Mouse (Mus musculus) heart, postnatal 0 days (tissue): ENCODE measurements at regions not wholly inside any gene's neighbourhood (a gene's known extent, or its start where the extent isn't known, plus 50 kb on each side); places are given as distances from the start of the nearest gene placed in this dataset.

Experiments
- ATAC-seq: fragments of 200-750 bp; cut with Nextera tagmentation; 2 replicates; pipeline ENCODE4 v1.8.0; 2017; ENCODE audit warnings: low read depth, moderate number of reproducible peaks, moderate library complexity; ENCODE audit not compliant: insufficient read depth
- DNase-seq: peaks from one replicate; pipeline ENCODE4 v3.0.0-alpha.2; 2016; ENCODE audit warnings: low spot score
- H3K27ac ChIP-seq: fragments of 300-500 bp; sonication (generic); 2 replicates; pipeline ENCODE4 v1.5.1; 2014; ENCODE audit warnings: low read depth, mild to moderate bottlenecking
- H3K27me3 ChIP-seq: fragments of 300-500 bp; sonication (generic); 2 replicates; pipeline ENCODE4 v1.6.1; 2014; ENCODE audit warnings: low read length, mixed read lengths; ENCODE audit not compliant: control insufficient read depth, insufficient read depth
- H3K36me3 ChIP-seq: fragments of 300-500 bp; sonication (generic); replicated peaks from 2 replicates; pipeline ENCODE4 v1.6.1; 2014; ENCODE audit warnings: low read length, mixed read lengths; ENCODE audit not compliant: control insufficient read depth, insufficient read depth
- H3K4me1 ChIP-seq: fragments of 300-500 bp; sonication (generic); 2 replicates; pipeline ENCODE4 v1.6.1; 2014; ENCODE audit warnings: antibody characterized with exemption; ENCODE audit not compliant: control insufficient read depth, insufficient read depth
- H3K4me2 ChIP-seq: fragments of 300-500 bp; sonication (generic); 2 replicates; pipeline ENCODE4 v1.6.1; 2014; ENCODE audit warnings: low read depth, mild to moderate bottlenecking, low read length, moderate library complexity
- H3K4me3 ChIP-seq: fragments of 300-500 bp; sonication (generic); 2 replicates; pipeline ENCODE4 v1.5.1; 2014; ENCODE audit warnings: low read depth, low read length
- H3K9ac ChIP-seq: fragments of 300-500 bp; sonication (generic); replicated peaks from 2 replicates; pipeline ENCODE4 v1.6.1; 2014; ENCODE audit warnings: low read depth, low read length, mixed read lengths
- H3K9me3 ChIP-seq: fragments of 300-500 bp; sonication (generic); replicated peaks from 2 replicates; pipeline ENCODE4 v1.6.1; 2016; ENCODE audit warnings: low read length; ENCODE audit not compliant: control insufficient read depth
- CTCF ChIP-seq: IDR thresholded peaks from 2 replicates; pipeline ENCODE4 v1.5.1; 2016; ENCODE audit warnings: antibody characterized with exemption, control low read depth, low read depth
- EP300 ChIP-seq: IDR thresholded peaks from 2 replicates; pipeline ENCODE4 v1.6.1; 2016; ENCODE audit warnings: antibody characterized with exemption, low read depth
- WGBS: fragments of 180-500 bp; shearing (Covaris S2); extraction: QIAGEN DNeasy Blood & Tissue Kit; methylation state at CpG from one replicate; pipeline ENCODE4 v1.1.7; 2014; 5-methylcytosine and 5-hydroxymethylcytosine counted together

GRCm38 (mm10) chr1:190570981-190571380 lies 340.6 kb downstream of the Rps6kc1 start:
- TF ChIP-seq CTCF (no peak), EP300 (no peak)
- Histone ChIP-seq H3K27me3 (no peaks in the 10 kb centered on the region), H3K4me3 (no peak overlapping the region), H3K36me3 (no peaks in the 10 kb centered on the region), H3K9ac (no peak overlapping the region), H3K27ac (no peak overlapping the region), H3K4me1 (no peaks in the 10 kb centered on the region), H3K9me3 (no peaks in the 10 kb centered on the region), H3K4me2 (no peak overlapping the region)
- ATAC-seq (no peak), DNase-seq (no peak)
- WGBS: 69% methylated on average over 4 of the region's 4 CpGs

- Histone ChIP-seq H3K4me1 (no peaks in the 10 kb centered on the region), H3K27me3 (no peaks in the 10 kb centered on the region), H3K4me2 (no peak overlapping the region), H3K36me3 (no peaks in the 10 kb centered on the region), H3K9me3 (no peaks in the 10 kb centered on the region), H3K4me3 (no peak overlapping the region), H3K27ac (no peak overlapping the region), H3K9ac (no peak overlapping the region)
- no peak for DNase-seq
- no peak for ATAC-seq
- 82% methylated on average over 10 of the region's 10 CpGs for WGBS
- TF ChIP-seq CTCF (no peak), EP300 (no peak)
Observed at GRCm38 (mm10) chr1:190570563-190570962, 341.0 kb downstream of the Rps6kc1 start.

DNA sequence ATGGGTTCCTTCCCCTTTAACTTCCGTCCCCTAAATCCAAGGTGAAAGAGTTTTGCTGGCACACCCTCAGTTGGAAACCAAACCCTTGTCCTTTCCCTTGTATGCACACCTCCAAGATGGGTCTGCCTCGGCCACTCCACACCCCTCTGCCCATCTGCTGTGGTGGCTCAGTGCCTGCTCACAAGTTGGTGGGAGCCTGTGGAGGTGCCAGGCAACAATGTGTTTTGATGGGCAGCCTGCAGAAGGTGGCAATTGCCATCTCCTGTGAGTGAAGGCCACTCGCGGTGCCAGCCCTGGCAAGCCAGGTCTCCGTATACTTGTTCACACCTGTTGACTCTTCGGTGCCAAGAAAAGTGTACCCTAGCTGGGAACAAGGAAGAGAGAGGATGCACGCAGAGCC lies 344.8 kb downstream of the Rps6kc1 start:
- H3K27ac ChIP-seq: no peak overlapping the region
- H3K4me1 ChIP-seq: no peaks in the 10 kb centered on the region
- no peak overlapping the region for H3K4me2 ChIP-seq
- H3K9me3 ChIP-seq: no peaks in the 10 kb centered on the region
- 91% methylated on average over 7 of the region's 7 CpGs for WGBS
- H3K36me3 ChIP-seq: no peaks in the 10 kb centered on the region
- H3K4me3 ChIP-seq: no peak overlapping the region
- H3K27me3 ChIP-seq: no peaks in the 10 kb centered on the region
- H3K9ac ChIP-seq: no peak overlapping the region
- ATAC-seq (no peak), DNase-seq (no peak)
- TF ChIP-seq EP300 (no peak), CTCF (no peak)

DNA sequence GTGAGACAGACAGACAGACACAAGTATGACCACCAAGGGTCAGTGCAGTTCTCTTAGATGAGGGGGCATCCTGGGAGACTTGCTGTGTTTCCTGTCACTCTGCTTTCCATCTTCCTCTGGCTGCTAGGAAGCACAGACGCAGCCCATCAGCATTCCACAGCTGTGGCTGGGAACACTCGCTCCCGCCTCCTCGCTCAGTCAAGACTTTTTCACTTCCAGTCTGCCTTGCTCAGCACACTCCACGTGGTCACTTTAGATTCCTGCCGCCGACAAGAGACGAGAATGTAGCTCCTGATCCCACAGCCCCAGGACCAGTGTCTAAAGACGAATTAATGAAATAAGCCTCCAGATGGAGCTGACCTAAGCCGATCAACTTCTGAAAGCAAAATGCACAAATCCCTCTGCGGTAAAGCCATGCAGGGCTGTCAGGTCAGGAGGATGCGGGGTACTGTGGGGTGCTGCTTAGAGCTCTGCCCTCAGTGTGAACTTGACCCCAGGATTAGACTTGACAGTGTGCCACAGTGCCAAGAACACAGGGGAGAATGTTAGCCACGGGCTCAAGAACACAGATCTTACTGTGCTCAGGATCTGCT lies 348.6 kb downstream of the Rps6kc1 start:
- Histone ChIP-seq H3K27ac (no peak overlapping the region), H3K4me2 (no peak overlapping the region)
- 27% methylated on average over 13 of the region's 13 CpGs for WGBS

DNA sequence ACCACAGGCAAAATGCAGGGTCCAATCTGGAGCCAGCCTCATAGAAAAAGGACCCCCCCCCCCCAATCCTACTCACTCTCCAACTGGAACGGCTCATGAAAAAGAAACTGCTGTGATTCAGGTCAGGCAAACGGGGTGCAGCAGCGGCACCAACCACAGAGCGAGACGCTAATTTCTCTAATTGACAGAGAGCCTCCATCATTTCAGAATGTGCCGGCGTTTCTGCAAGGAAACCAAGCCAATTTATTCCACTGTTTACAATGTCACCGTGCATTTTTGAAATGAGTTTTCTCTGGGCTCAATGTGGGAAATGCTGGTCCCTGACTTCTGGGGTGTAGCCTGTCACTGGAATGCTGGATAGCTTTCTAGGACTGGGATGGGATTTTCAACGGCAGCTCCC lies 351.5 kb downstream of the Rps6kc1 start:
- no peak overlapping the region for H3K9ac ChIP-seq
- no peak overlapping the region for H3K27ac ChIP-seq
- DNase-seq: no peak
- H3K4me2 ChIP-seq: no peak overlapping the region
- 74% methylated on average over 9 of the region's 9 CpGs for WGBS
- no peaks in the 10 kb centered on the region for H3K4me1 ChIP-seq
- no peaks in the 10 kb centered on the region for H3K9me3 ChIP-seq
- no peaks in the 10 kb centered on the region for H3K36me3 ChIP-seq
- TF ChIP-seq EP300 (no peak), CTCF (no peak)
- no peak overlapping the region for H3K4me3 ChIP-seq
- H3K27me3 ChIP-seq: no peaks in the 10 kb centered on the region
- ATAC-seq: no peak

More for the DNA sequence above, 348.6 kb downstream of the Rps6kc1 start:
- ATAC-seq: no peak
- H3K27me3 ChIP-seq: no peaks in the 10 kb centered on the region
- H3K4me3 ChIP-seq: no peak overlapping the region
- DNase-seq: no peak
- H3K4me1 ChIP-seq: no peaks in the 10 kb centered on the region
- no peak overlapping the region for H3K9ac ChIP-seq
- H3K36me3 ChIP-seq: no peaks in the 10 kb centered on the region
- TF ChIP-seq EP300 (no peak), CTCF (no peak)
- no peaks in the 10 kb centered on the region for H3K9me3 ChIP-seq

DNA sequence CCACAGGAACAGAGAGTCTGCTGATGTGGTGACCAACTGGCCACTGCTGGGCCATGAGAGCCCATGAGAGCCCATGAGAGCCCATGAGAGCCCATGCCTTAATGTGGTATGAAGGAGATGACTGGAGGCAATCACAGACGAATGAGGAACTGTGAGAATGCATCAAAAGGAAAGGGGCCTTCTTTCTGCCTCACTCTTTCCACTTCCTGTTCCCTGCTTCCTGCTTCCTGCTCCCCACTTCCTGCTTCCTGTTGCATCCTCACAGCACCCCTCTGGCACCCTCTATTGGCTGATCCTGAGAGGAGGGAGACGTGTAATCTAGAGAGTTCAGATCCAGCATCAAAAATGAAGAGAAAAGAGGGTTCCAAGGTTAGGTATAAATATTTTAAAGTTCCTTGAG lies 369.7 kb downstream of the Rps6kc1 start:
- H3K4me1 ChIP-seq: no peaks in the 10 kb centered on the region
- H3K4me2 ChIP-seq: no peak overlapping the region
- TF ChIP-seq EP300: no peak
- peak; percentile 35 for TF ChIP-seq CTCF
- H3K36me3 ChIP-seq: no peaks in the 10 kb centered on the region
- 64% methylated on average over 2 of the region's 2 CpGs for WGBS
- H3K9ac ChIP-seq: no peak overlapping the region
- ATAC-seq (no peak), DNase-seq (no peak)
- no peaks in the 10 kb centered on the region for H3K9me3 ChIP-seq
- no peaks in the 10 kb centered on the region for H3K27me3 ChIP-seq
- no peak overlapping the region for H3K27ac ChIP-seq
- H3K4me3 ChIP-seq: no peak overlapping the region
